Mouse (Mus musculus): ENCODE measurements at regions not wholly inside any gene's neighbourhood (a gene's known extent, or its start where the extent isn't known, plus 50 kb on each side); places are given as distances from the start of the nearest gene placed in this dataset.

- WGBS = 91% methylated on average over 1 of the region's 1 CpGs
- ATAC-seq = no peak
- no peak overlapping the region for H3K4me3 ChIP-seq (ENCODE audit: low read depth, low read length)
- no peak overlapping the region for H3K9ac ChIP-seq (ENCODE audit: low read depth, low read length)
- H3K4me1 ChIP-seq (ENCODE audit: control insufficient read depth, insufficient read depth, low read length) = no peaks in the 10 kb centered on the region
- no peak overlapping the region for H3K4me2 ChIP-seq (ENCODE audit: low read length)
- H3K27ac ChIP-seq (ENCODE audit: low read length) = no peak overlapping the region
- H3K9me3 ChIP-seq (replicated peaks; ENCODE audit: control insufficient read depth, low read length, poor library complexity, severe bottlenecking) = no peaks in the 10 kb centered on the region
- no peaks in the 10 kb centered on the region for H3K27me3 ChIP-seq (ENCODE audit: control insufficient read depth, insufficient read depth, low read depth, low read length)
- H3K36me3 ChIP-seq (ENCODE audit: control insufficient read depth, insufficient read depth, low read length) = no peaks in the 10 kb centered on the region
These were observed 1359.0 kb upstream of the Nudt12 start for GRCm38 (mm10) chr17:60372206-60372605.

GRCm38 (mm10) chr17:60355411-60355810, 1342.2 kb upstream of the Nudt12 start:
- no peak overlapping the region for H3K4me3 ChIP-seq (ENCODE audit: low read depth, low read length)
- no peaks in the 10 kb centered on the region for H3K9me3 ChIP-seq (replicated peaks; ENCODE audit: control insufficient read depth, low read length, poor library complexity, severe bottlenecking)
- H3K4me1 ChIP-seq (ENCODE audit: control insufficient read depth, insufficient read depth, low read length) = no peaks in the 10 kb centered on the region
- no peak overlapping the region for H3K9ac ChIP-seq (ENCODE audit: low read depth, low read length)
- no peaks in the 10 kb centered on the region for H3K27me3 ChIP-seq (ENCODE audit: control insufficient read depth, insufficient read depth, low read depth, low read length)
- H3K36me3 ChIP-seq (ENCODE audit: control insufficient read depth, insufficient read depth, low read length) = no peaks in the 10 kb centered on the region
- 78% methylated on average over 1 of the region's 1 CpGs for WGBS
- H3K4me2 ChIP-seq (ENCODE audit: low read length) = no peak overlapping the region
- ATAC-seq = no peak
- H3K27ac ChIP-seq (ENCODE audit: low read length) = no peak overlapping the region

DNA sequence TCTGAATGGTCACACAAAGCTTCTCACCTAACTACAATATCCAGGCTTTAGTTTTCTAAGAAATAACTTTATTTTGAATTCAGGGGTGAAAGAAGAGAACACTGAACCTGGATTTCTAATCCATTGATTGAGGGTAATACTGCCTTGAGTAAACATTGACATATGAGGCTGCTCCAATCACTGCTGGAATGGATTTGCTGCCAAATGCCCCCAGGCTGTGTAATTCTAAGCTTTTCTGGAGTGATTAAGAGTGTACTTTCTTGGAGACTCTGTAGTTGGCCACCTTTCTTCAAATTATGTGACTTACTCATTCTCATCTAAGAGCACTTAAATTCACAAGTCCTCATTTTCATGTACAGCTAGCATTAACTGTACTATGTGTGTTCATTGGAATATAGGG, 1331.5 kb upstream of the Nudt12 start:
- H3K4me3 ChIP-seq (ENCODE audit: low read depth, low read length) = no peak overlapping the region
- H3K27me3 ChIP-seq (ENCODE audit: control insufficient read depth, insufficient read depth, low read depth, low read length) = no peaks in the 10 kb centered on the region
- ATAC-seq = no peak
- H3K9ac ChIP-seq (ENCODE audit: low read depth, low read length) = no peak overlapping the region
- H3K27ac ChIP-seq (ENCODE audit: low read length) = no peak overlapping the region
- H3K4me2 ChIP-seq (ENCODE audit: low read length) = no peak overlapping the region
- H3K4me1 ChIP-seq (ENCODE audit: control insufficient read depth, insufficient read depth, low read length) = no peaks in the 10 kb centered on the region
- H3K36me3 ChIP-seq (ENCODE audit: control insufficient read depth, insufficient read depth, low read length) = no peaks in the 10 kb centered on the region
- H3K9me3 ChIP-seq (replicated peaks; ENCODE audit: control insufficient read depth, low read length, poor library complexity, severe bottlenecking) = no peaks in the 10 kb centered on the region

- Histone ChIP-seq H3K36me3 (ENCODE audit: control insufficient read depth, insufficient read depth, low read length) (no peaks in the 10 kb centered on the region), H3K9ac (ENCODE audit: low read depth, low read length) (no peak overlapping the region), H3K9me3 (replicated peaks; ENCODE audit: control insufficient read depth, low read length, poor library complexity, severe bottlenecking) (no peaks in the 10 kb centered on the region), H3K4me3 (ENCODE audit: low read depth, low read length) (no peak overlapping the region), H3K4me1 (ENCODE audit: control insufficient read depth, insufficient read depth, low read length) (no peaks in the 10 kb centered on the region; the same call in 1 of the 2 replicates), H3K4me2 (ENCODE audit: low read length) (no peak overlapping the region), H3K27ac (ENCODE audit: low read length) (no peak overlapping the region), H3K27me3 (ENCODE audit: control insufficient read depth, insufficient read depth, low read depth, low read length) (no peaks in the 10 kb centered on the region)
- 29% methylated on average over 5 of the region's 5 CpGs for WGBS
- peak; percentile 84; the same call in 1 of the 2 replicates for ATAC-seq
These were observed 1324.5 kb upstream of the Nudt12 start for GRCm38 (mm10) chr17:60337680-60338079.

- Histone ChIP-seq H3K9ac (ENCODE audit: low read depth, low read length) (no peak overlapping the region), H3K4me1 (ENCODE audit: control insufficient read depth, insufficient read depth, low read length) (no peaks in the 10 kb centered on the region), H3K36me3 (ENCODE audit: control insufficient read depth, insufficient read depth, low read length) (no peaks in the 10 kb centered on the region), H3K9me3 (replicated peaks; ENCODE audit: control insufficient read depth, low read length, poor library complexity, severe bottlenecking) (no peaks in the 10 kb centered on the region), H3K27ac (ENCODE audit: low read length) (no peak overlapping the region), H3K27me3 (ENCODE audit: control insufficient read depth, insufficient read depth, low read depth, low read length) (no peaks in the 10 kb centered on the region), H3K4me2 (ENCODE audit: low read length) (no peak overlapping the region), H3K4me3 (ENCODE audit: low read depth, low read length) (no peak overlapping the region)
- WGBS = 86% methylated on average over 4 of the region's 4 CpGs
- ATAC-seq = no peak
These were observed 1307.9 kb upstream of the Nudt12 start for GRCm38 (mm10) chr17:60321046-60321445.

Data from midbrain, embryonic 16.5 days (tissue).